Mouse (Mus musculus) CH12.LX (cell line): Measurements from ENCODE around the gene Ccnjl. TPM values are rescaled to one million over a fixed set of nuclear protein-coding genes. Genes with fewer than 3 reads are reported as not detected.
A peak's percentile ranks its signal among the peaks of the same experiment; 100 is the strongest.

Experiments
- DNase-seq: peaks from one replicate; pipeline ENCODE4 v3.0.0-alpha.2; 2013; ENCODE audit errors: extremely low read depth
- H3K27ac ChIP-seq: 2 replicates; pipeline ENCODE4 v1.5.1; 2012; ENCODE audit warnings: low read depth, mild to moderate bottlenecking, control low read depth, moderate library complexity; ENCODE audit not compliant: insufficient read depth
- H3K27me3 ChIP-seq: replicated peaks from 2 replicates; pipeline ENCODE3; 2012; ENCODE audit warnings: inconsistent platforms
- H3K36me3 ChIP-seq, 2 experiments: replicated peaks in 1 of 2; 2 replicates each; pipeline versions ENCODE3 to v1.6.1; 2012; ENCODE audit warnings: inconsistent platforms in 1 of 2, low read length in 1 of 2, mild to moderate bottlenecking in 1 of 2, mixed read lengths in 1 of 2, moderate library complexity in 1 of 2; ENCODE audit not compliant: control insufficient read depth in 1 of 2, insufficient read depth in 1 of 2
- H3K4me1 ChIP-seq, 2 experiments: 2 replicates each; pipeline ENCODE4 v1.6.1; 2012; ENCODE audit warnings: inconsistent platforms in 1 of 2, moderate library complexity in 1 of 2; ENCODE audit not compliant: insufficient read depth in 2 of 2, control insufficient read depth in 1 of 2
- H3K4me2 ChIP-seq: 2 replicates; pipeline ENCODE4 v1.6.1; 2012; ENCODE audit warnings: low read depth, mild to moderate bottlenecking, control low read depth; ENCODE audit not compliant: poor library complexity, insufficient read depth, severe bottlenecking
- H3K4me3 ChIP-seq, 3 experiments: fragments of 150-350 bp in 1 of 3; sonication (generic) in 1 of 3; replicated peaks in 1 of 3; 2 replicates each; pipeline versions ENCODE3 to v1.5.1; 2011 to 2012; ENCODE audit warnings: low read depth in 2 of 3, low read length in 2 of 3, mild to moderate bottlenecking in 2 of 3, moderate library complexity in 2 of 3, control low read depth in 1 of 3, improper control_type of control experiment in 1 of 3, inconsistent platforms in 1 of 3, mixed read lengths in 1 of 3; ENCODE audit not compliant: poor library complexity in 1 of 3
- H3K79me2 ChIP-seq: replicated peaks from 2 replicates; pipeline ENCODE4 v1.6.1; 2012; ENCODE audit warnings: mild to moderate bottlenecking, moderate library complexity; ENCODE audit not compliant: control insufficient read depth, poor library complexity, insufficient read depth, severe bottlenecking; ENCODE audit errors: extremely low read depth
- H3K9ac ChIP-seq: 2 replicates; pipeline ENCODE4 v1.6.1; 2012; ENCODE audit warnings: low read depth, mild to moderate bottlenecking, control low read depth, moderate library complexity; ENCODE audit not compliant: insufficient read depth
- H3K9me3 ChIP-seq: replicated peaks from 2 replicates; pipeline ENCODE3; 2012; ENCODE audit warnings: low read length, inconsistent platforms, mixed read lengths
- BHLHE40 ChIP-seq: IDR thresholded peaks from 2 replicates; pipeline ENCODE4 v1.6.1; 2011; ENCODE audit warnings: mild to moderate bottlenecking, low read depth, low read length, improper control_type of control experiment
- CHD2 ChIP-seq: IDR thresholded peaks from 2 replicates; pipeline ENCODE4 v1.6.1; 2011; ENCODE audit warnings: low read length, improper control_type of control experiment
- HCFC1 ChIP-seq: IDR thresholded peaks from 2 replicates; pipeline ENCODE4 v1.6.1; 2012; ENCODE audit warnings: low read depth, mild to moderate bottlenecking, inconsistent platforms, low read length, improper control_type of control experiment
- IRF4 ChIP-seq: IDR thresholded peaks from 2 replicates; pipeline ENCODE4 v1.6.1; 2014; ENCODE audit warnings: low read depth, mild to moderate bottlenecking, inconsistent platforms, low read length, improper control_type of control experiment
- MAFK ChIP-seq: IDR thresholded peaks from 2 replicates; pipeline ENCODE4 v1.6.1; 2011; ENCODE audit warnings: low read length, improper control_type of control experiment; ENCODE audit not compliant: insufficient replicate concordance
- MAZ ChIP-seq: IDR thresholded peaks from 2 replicates; pipeline ENCODE4 v1.6.1; 2012; ENCODE audit warnings: low read depth, mild to moderate bottlenecking, inconsistent platforms, low read length, improper control_type of control experiment, moderate library complexity
- MEF2A ChIP-seq: IDR thresholded peaks from 2 replicates; pipeline ENCODE4 v1.6.1; 2014; ENCODE audit warnings: low read depth, mild to moderate bottlenecking, inconsistent platforms, low read length, improper control_type of control experiment, borderline replicate concordance
- PAX5 ChIP-seq: IDR thresholded peaks from 2 replicates; pipeline ENCODE4 v1.6.1; 2012; ENCODE audit warnings: low read length, inconsistent platforms, mixed read lengths
- SIN3A ChIP-seq: IDR thresholded peaks from 2 replicates; pipeline ENCODE4 v1.6.1; 2012; ENCODE audit warnings: low read length, improper control_type of control experiment, inconsistent platforms
- TCF12 ChIP-seq: IDR thresholded peaks from 2 replicates; pipeline ENCODE4 v1.6.1; 2014; ENCODE audit warnings: low read depth, mild to moderate bottlenecking, inconsistent platforms, low read length, improper control_type of control experiment
- ZNF384 ChIP-seq: IDR thresholded peaks from 2 replicates; pipeline ENCODE4 v1.6.1; 2012; ENCODE audit warnings: low read depth, low read length, improper control_type of control experiment, inconsistent platforms
- dilution Hi-C: fragments of 300-500 bp; cut with MboI; formaldehyde crosslinking; loops from 2 replicates; pipeline ENCODE4 v1.14.3; 2020; ENCODE audit warnings: low sequenced_read_pairs; ENCODE audit not compliant: extremely low pct_unique_long_range_greater_than_20kb, extremely low pct_ligation_motif_present
- in situ Hi-C: fragments of 300-500 bp; cut with MboI; formaldehyde crosslinking; loops from 3 replicates; pipeline ENCODE4 v1.14.3; 2019; ENCODE audit warnings: low sequenced_read_pairs, low pct_ligation_motif_present, low pct_unique_long_range_greater_than_20kb, mixed read lengths
- polyA plus RNA-seq: library from polyadenylated mRNA; unstranded; fragments of >175 nt; gene quantifications from 2 replicates; pipeline ENCODE4 v1.2.1, GENCODE M21; 2012; ENCODE audit warnings: low read depth; ENCODE audit not compliant: insufficient read length
- total RNA-seq, 2 experiments: library from RNA; depleted of rRNA; stranded (reverse); fragments of 300-350 nt in 1 of 2; fragments of >200 nt in 1 of 2; gene quantifications; 2 replicates each; pipeline ENCODE4 v1.2.3; 2012 to 2014

Ccnjl gene
- total and polyA plus RNA-seq, 3 experiments = not detected

- dilution Hi-C loops (no loop called here), in situ Hi-C loops (no loop called here)
- H3K27ac ChIP-seq = no peak overlapping the region
- no peak overlapping the region for H3K4me2 ChIP-seq
- TF ChIP-seq PAX5 (no peak), ZNF384 (no peak)
- no peak overlapping the region for H3K4me3 ChIP-seq
- peaks cover 2% of the 10 kb centered on the region for H3K27me3 ChIP-seq
- H3K79me2 ChIP-seq = no peaks in the 10 kb centered on the region
- 0 out of 4 replicates have a peak, but pooled peaks cover 0 to 2% of the 10 kb centered on the region in 2 experiments for H3K4me1 ChIP-seq
- H3K36me3 ChIP-seq = no peaks in the 10 kb centered on the region
- no peaks in the 10 kb centered on the region for H3K9me3 ChIP-seq
- DNase-seq = no peak
- no peak overlapping the region for H3K9ac ChIP-seq
Observed at GRCm38 (mm10) chr11:43569188-43569587, 40.6 kb downstream of the Ccnjl start.

- no peak overlapping the region for H3K4me2 ChIP-seq
- H3K9me3 ChIP-seq = no peaks in the 10 kb centered on the region
- no peak overlapping the region for H3K27ac ChIP-seq
- in situ Hi-C loops = no loop called here
- H3K79me2 ChIP-seq = no peaks in the 10 kb centered on the region
- H3K4me3 ChIP-seq = no peak overlapping the region
- H3K27me3 ChIP-seq = peaks cover 2% of the 10 kb centered on the region
- H3K4me1 ChIP-seq = 0 out of 4 replicates have a peak, but pooled peaks cover 0 to 2% of the 10 kb centered on the region in 2 experiments
- no peak for DNase-seq
- no peak overlapping the region for H3K9ac ChIP-seq
- dilution Hi-C loops = no loop called here
- TF ChIP-seq TCF12 = no peak
- TF ChIP-seq ZNF384 = no peak
- no peak for TF ChIP-seq HCFC1
- no peak for TF ChIP-seq CHD2
- TF ChIP-seq BHLHE40 = no peak
- no peak for TF ChIP-seq IRF4
- TF ChIP-seq MAZ = no peak
- no peak for TF ChIP-seq MAFK
- TF ChIP-seq MEF2A = no peak
- no peaks in the 10 kb centered on the region for H3K36me3 ChIP-seq
Observed at GRCm38 (mm10) chr11:43569595-43569994, 41.0 kb downstream of the Ccnjl start.

- dilution Hi-C loops = no loop called here
- H3K27ac ChIP-seq = no peak overlapping the region
- H3K9ac ChIP-seq = no peak overlapping the region
- no peaks in the 10 kb centered on the region for H3K79me2 ChIP-seq
- H3K4me3 ChIP-seq = no peak overlapping the region
- peaks cover 2% of the 10 kb centered on the region for H3K27me3 ChIP-seq
- TF ChIP-seq SIN3A = no peak
- in situ Hi-C loops = no loop called here
- no peaks in the 10 kb centered on the region for H3K36me3 ChIP-seq
- peak; percentile 19 for DNase-seq
- peaks cover 3 to 14% of the 10 kb centered on the region in 2 experiments; a peak in 3 of 4 replicates for H3K4me1 ChIP-seq
- no peak overlapping the region for H3K4me2 ChIP-seq
- H3K9me3 ChIP-seq = no peaks in the 10 kb centered on the region
Observed at GRCm38 (mm10) chr11:43575061-43575375, 46.4 kb downstream of the Ccnjl start.
